Mouse (Mus musculus) ES-Bruce4 (cell line): ENCODE data around the gene Xpo4.

ENCODE experiments used
- CTCF ChIP-seq: IDR thresholded peaks from one replicate; pipeline ENCODE4 v1.8.1; 2011; ENCODE audit warnings: low read depth, low read length
- EP300 ChIP-seq: IDR thresholded peaks from 2 replicates; pipeline ENCODE4 v1.6.1; 2011; ENCODE audit warnings: low read depth, low read length; ENCODE audit not compliant: insufficient read depth

- TF ChIP-seq CTCF (no peak), EP300 (no peak)
Observed at GRCm38 (mm10) chr14:57692517-57693130, 27.4 kb upstream of the Xpo4 start.
